Mouse (Mus musculus) midbrain, embryonic 16.5 days (tissue): ENCODE measurements around the gene Lama4. TPM values are rescaled to one million over a fixed set of nuclear protein-coding genes. Genes with fewer than 3 reads are reported as not detected.
A peak's percentile ranks its signal among the peaks of the same experiment; 100 is the strongest.

ENCODE experiments used
- ATAC-seq: fragments of 200-750 bp; cut with Nextera tagmentation; 2 replicates; pipeline ENCODE4 v1.8.0; 2017; ENCODE audit warnings: moderate TSS enrichment
- H3K27ac ChIP-seq: fragments of 300-500 bp; sonication (generic); 2 replicates; pipeline ENCODE4 v1.5.1; 2014; ENCODE audit warnings: mild to moderate bottlenecking, low read length, mixed read lengths
- H3K27me3 ChIP-seq: fragments of 300-500 bp; sonication (generic); 2 replicates; pipeline ENCODE4 v1.6.1; 2014; ENCODE audit warnings: low read depth, low read length, mixed read lengths; ENCODE audit not compliant: control insufficient read depth, insufficient read depth
- H3K36me3 ChIP-seq: fragments of 300-500 bp; sonication (generic); 2 replicates; pipeline ENCODE4 v1.6.1; 2014; ENCODE audit warnings: mild to moderate bottlenecking, low read length, moderate library complexity, mixed read lengths; ENCODE audit not compliant: control insufficient read depth, insufficient read depth
- H3K4me1 ChIP-seq: fragments of 300-500 bp; sonication (generic); 2 replicates; pipeline ENCODE4 v1.6.1; 2014; ENCODE audit warnings: mild to moderate bottlenecking, low read length, mixed read lengths; ENCODE audit not compliant: control insufficient read depth, insufficient read depth
- H3K4me2 ChIP-seq: fragments of 300-500 bp; sonication (generic); 2 replicates; pipeline ENCODE4 v1.6.1; 2014; ENCODE audit warnings: mild to moderate bottlenecking, low read length, mixed read lengths
- H3K4me3 ChIP-seq: fragments of 300-500 bp; sonication (generic); 2 replicates; pipeline ENCODE4 v1.5.1; 2014; ENCODE audit warnings: low read depth, mild to moderate bottlenecking, low read length, moderate library complexity, mixed read lengths
- H3K9ac ChIP-seq: fragments of 300-500 bp; sonication (generic); 2 replicates; pipeline ENCODE4 v1.6.1; 2014; ENCODE audit warnings: low read depth, low read length, mixed read lengths
- H3K9me3 ChIP-seq: fragments of 300-500 bp; sonication (generic); replicated peaks from 2 replicates; pipeline ENCODE4 v1.6.1; 2014; ENCODE audit warnings: mild to moderate bottlenecking, low read length, mixed read lengths; ENCODE audit not compliant: control insufficient read depth, poor library complexity, severe bottlenecking
- WGBS: fragments of 180-500 bp; shearing (Covaris S2); extraction: QIAGEN DNeasy Blood & Tissue Kit; methylation state at CpG from one replicate; pipeline ENCODE4 v1.1.7; 2014; 5-methylcytosine and 5-hydroxymethylcytosine counted together
- polyA plus RNA-seq: library from polyadenylated mRNA; unstranded; fragments of >200 nt; fragmentation: Nextera tagmentation; extraction: Ambion mirVana; gene quantifications from 2 replicates; pipeline ENCODE4 v1.2.1, GENCODE M21; 2015

Gene Lama4
- polyA plus RNA-seq, 1 experiment from 2014 or later = 15.9 TPM

DNA sequence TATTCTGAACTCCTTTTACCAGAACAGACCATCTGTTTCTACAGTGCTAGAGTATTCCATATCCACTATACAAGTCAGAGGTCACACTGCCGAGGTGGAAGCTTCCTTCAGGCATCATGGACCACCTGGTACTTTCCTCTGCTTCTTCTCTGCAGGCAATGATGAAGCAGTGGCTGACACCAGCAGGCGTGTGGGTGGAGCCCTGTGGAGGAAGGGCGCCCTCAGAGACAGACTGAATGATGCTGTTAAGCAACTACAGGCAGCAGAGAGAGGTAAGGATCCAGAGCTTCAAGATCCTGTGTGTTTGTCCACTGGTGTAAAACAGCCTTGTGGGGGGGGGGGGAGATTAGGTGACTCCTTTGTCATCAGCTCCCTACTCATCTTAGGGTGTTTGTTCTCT, 100.1 kb downstream of the Lama4 start:
- Histone ChIP-seq H3K9ac (no peak overlapping the region), H3K27me3 (no peaks in the 10 kb centered on the region), H3K9me3 (no peaks in the 10 kb centered on the region), H3K4me3 (no peak overlapping the region), H3K27ac (no peak overlapping the region), H3K36me3 (no peaks in the 10 kb centered on the region), H3K4me1 (no peaks in the 10 kb centered on the region), H3K4me2 (no peak overlapping the region)
- ATAC-seq = no peak
- 84% methylated on average over 3 of the region's 3 CpGs for WGBS

DNA sequence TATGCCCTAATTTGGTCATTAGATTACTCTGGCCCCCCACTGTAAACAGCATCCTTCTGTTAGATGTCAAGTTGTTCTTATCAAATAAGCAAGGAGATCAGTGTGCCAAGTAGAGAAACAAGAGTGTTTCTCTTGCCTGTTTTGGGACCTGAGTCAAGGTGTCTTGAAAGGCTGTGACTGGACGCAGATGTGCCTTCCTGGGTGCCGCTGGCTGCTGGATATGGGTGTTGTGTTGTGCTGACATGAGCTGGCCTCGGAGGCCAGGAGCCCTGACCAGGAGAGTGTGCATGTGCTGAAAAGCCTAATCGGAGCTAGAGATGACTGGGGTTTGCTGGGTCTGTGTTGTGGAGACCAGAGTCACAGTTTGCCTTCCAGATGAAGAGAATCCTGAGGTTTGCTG, 100.7 kb downstream of the Lama4 start:
- Histone ChIP-seq H3K9me3 (no peaks in the 10 kb centered on the region), H3K4me2 (no peak overlapping the region), H3K36me3 (no peaks in the 10 kb centered on the region), H3K27ac (no peak overlapping the region), H3K27me3 (no peaks in the 10 kb centered on the region), H3K4me3 (no peak overlapping the region), H3K4me1 (no peaks in the 10 kb centered on the region), H3K9ac (no peak overlapping the region)
- WGBS = 96% methylated on average over 4 of the region's 4 CpGs
- ATAC-seq = no peak

DNA sequence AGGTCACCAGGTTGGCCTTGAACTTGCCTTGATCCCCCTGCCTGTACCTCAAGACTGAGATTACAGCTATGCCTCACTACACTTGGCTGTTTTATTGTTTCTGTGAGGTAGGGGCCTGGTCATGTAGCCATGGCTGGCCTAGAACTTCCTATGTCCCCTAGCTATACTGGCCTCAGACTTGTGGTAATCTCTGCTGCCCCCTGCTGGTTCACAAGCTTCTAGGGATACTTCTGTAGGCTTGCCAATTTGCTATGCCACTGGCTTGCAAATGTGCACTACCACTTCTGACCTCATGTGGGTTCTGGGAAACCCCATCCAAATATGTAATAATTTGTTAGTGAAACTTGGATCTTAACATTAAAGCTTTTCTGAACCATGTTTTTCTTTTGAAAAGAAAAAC, 101.6 kb downstream of the Lama4 start:
- Histone ChIP-seq H3K4me2 (no peak overlapping the region), H3K27me3 (no peaks in the 10 kb centered on the region), H3K36me3 (no peaks in the 10 kb centered on the region), H3K4me1 (no peaks in the 10 kb centered on the region), H3K4me3 (no peak overlapping the region), H3K9ac (no peak overlapping the region), H3K27ac (no peak overlapping the region), H3K9me3 (no peaks in the 10 kb centered on the region)
- no peak for ATAC-seq

DNA sequence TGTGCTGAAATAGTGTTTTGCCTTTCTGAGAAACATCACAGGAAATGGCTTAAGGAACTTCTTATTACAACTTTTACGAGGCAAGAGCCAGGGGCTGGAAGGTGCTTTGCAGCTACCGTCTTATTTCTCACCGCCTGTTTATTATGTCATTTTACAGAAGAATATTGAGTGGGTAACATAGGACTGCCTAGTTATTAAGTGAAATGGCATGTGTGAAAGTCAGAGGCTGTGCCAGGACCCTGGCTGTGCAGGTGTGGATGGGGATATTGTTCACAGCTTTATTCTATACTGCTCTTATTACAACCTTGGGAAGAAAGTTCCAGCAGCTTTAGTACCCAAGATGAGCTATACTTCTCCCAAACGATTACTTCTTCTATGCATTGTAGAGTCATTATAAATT, 106.7 kb downstream of the Lama4 start:
- no peaks in the 10 kb centered on the region for H3K4me1 ChIP-seq
- no peaks in the 10 kb centered on the region for H3K9me3 ChIP-seq
- no peak overlapping the region for H3K4me3 ChIP-seq
- no peak overlapping the region for H3K4me2 ChIP-seq
- H3K27ac ChIP-seq = no peak overlapping the region
- 87% methylated on average over 4 of the region's 4 CpGs for WGBS
- ATAC-seq = no peak
- no peak overlapping the region for H3K9ac ChIP-seq
- H3K36me3 ChIP-seq = no peaks in the 10 kb centered on the region
- H3K27me3 ChIP-seq = no peaks in the 10 kb centered on the region

DNA sequence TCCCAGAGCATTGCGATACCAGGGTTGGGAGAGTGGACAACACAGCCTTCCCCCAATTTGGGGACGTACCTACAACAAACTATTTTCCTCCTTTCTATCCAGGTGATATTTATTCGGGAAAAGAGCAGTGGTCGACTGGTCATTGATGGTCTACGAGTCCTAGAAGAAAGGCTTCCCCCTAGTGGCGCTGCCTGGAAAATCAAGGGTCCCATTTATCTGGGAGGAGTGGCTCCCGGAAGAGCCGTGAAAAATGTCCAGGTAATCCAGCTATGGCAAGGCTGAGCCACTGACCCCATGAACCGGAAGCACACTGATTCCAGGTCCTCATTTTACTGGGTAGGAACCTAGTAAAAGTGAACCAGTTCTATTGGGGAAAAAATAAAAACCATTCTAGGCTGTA, 131.7 kb downstream of the Lama4 start:
- Histone ChIP-seq H3K27ac (no peak overlapping the region), H3K4me3 (no peak overlapping the region), H3K4me2 (no peak overlapping the region), H3K9me3 (no peaks in the 10 kb centered on the region), H3K36me3 (no peaks in the 10 kb centered on the region), H3K4me1 (no peaks in the 10 kb centered on the region), H3K27me3 (no peaks in the 10 kb centered on the region), H3K9ac (no peak overlapping the region)
- ATAC-seq = no peak
- WGBS = 83% methylated on average over 9 of the region's 9 CpGs

DNA sequence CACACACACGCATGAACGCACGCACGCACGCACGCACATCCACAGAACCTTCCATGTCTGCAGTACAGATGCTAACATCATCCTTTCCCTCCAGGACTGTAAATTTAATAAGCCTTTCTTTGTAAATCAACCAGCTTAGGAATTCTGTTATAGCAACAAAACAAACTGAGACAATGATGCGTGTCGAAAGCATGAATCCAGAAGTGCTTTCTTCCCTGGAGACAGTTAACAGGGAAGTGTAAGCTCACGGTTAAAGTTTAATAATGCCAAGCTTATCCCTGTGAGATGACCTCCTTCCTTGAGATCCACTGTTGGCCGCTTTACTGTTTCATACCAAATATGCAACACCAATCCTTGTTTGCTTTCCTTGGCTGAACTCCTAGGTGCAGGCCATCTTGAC, 133.4 kb downstream of the Lama4 start:
- ATAC-seq = no peak

DNA sequence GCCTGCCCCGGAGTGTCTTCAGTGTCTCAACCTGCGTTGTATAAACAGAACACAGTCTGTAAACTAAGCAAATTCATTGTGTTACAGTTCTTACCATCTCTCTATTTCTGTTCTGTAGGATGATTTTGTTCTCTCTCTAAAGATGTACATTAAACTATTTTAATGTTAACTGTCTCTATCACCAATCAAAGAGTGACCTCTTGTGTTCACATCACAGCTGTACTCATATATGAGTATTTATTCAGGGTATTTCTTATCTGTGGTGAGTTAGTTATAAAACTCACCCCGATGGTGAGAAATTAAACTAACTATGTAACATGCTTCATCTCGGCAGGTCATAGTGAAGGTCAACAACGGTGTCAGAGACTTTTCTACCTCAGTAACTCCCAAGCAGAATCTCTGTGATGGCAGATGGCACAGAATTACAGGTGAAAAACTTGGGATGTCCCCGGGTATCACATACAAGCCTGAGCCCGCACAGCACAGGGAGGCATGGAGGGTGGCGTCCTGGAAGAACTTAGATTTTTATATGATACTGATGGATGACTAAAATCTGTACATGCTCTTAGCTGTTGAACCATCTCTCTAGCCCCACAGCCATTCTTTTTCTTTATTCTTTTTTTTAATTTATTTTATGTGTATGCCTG, 139.6 kb downstream of the Lama4 start:
- no peak overlapping the region for H3K27ac ChIP-seq
- H3K4me2 ChIP-seq = no peak overlapping the region
- H3K9me3 ChIP-seq = no peaks in the 10 kb centered on the region
- H3K9ac ChIP-seq = no peak overlapping the region
- H3K27me3 ChIP-seq = no peaks in the 10 kb centered on the region
- 94% methylated on average over 8 of the region's 8 CpGs for WGBS
- H3K4me1 ChIP-seq = peaks cover 2% of the 10 kb centered on the region; the same call in 1 of the 2 replicates
- ATAC-seq = peak; percentile 63; the same call in 1 of the 2 replicates
- H3K4me3 ChIP-seq = no peak overlapping the region
- no peaks in the 10 kb centered on the region for H3K36me3 ChIP-seq

More for the DNA sequence above, 133.4 kb downstream of the Lama4 start:
- no peaks in the 10 kb centered on the region for H3K36me3 ChIP-seq
- H3K4me1 ChIP-seq = no peaks in the 10 kb centered on the region
- no peak overlapping the region for H3K4me3 ChIP-seq
- 93% methylated on average over 10 of the region's 10 CpGs for WGBS
- no peaks in the 10 kb centered on the region for H3K27me3 ChIP-seq
- H3K9me3 ChIP-seq = no peaks in the 10 kb centered on the region
- H3K4me2 ChIP-seq = no peak overlapping the region
- H3K27ac ChIP-seq = no peak overlapping the region
- H3K9ac ChIP-seq = no peak overlapping the region

DNA sequence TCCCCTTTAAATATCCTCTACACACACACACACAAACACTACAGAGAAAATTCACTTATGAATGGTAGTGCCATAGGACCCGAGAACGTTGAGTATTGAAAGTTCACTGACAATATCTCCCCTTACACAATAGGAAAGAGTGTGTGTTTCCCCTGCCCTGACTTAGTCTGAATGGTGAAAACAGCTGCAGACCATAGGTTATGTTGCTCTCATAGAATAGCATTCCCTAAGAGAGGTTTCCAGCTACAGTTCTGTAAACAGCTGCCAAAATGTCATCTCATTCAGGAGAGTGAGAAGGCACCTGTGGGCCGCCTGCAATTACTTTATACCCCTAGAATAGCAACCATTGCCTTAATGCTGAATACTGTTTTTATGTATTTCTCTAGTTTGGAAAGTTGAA, 141.1 kb downstream of the Lama4 start:
- WGBS = 44% methylated on average over 3 of the region's 3 CpGs
- ATAC-seq = no peak

DNA sequence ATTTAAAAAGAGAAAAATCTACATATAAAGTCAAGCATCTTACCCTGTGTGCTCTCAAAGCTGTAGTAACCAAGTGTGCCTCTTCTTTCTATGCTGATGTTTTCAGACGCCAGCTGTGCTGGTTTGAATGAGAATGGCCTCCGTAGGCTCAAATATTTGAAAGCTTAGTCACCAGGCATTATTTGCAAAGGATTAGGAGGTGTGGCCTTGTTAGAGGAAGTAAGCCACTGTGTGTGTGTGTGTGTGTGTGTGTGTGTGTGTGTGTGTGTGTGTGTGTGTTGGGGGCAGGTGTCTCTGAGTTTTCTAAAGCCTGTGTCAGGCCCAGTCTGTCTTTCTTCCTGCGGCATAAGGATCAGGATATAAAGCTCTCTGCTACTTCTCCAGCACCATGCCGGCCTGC, 141.6 kb downstream of the Lama4 start:
- Histone ChIP-seq H3K4me2 (no peak overlapping the region), H3K9ac (no peak overlapping the region), H3K27ac (no peak overlapping the region), H3K4me1 (peaks cover 2% of the 10 kb centered on the region; the same call in 1 of the 2 replicates), H3K36me3 (no peaks in the 10 kb centered on the region), H3K27me3 (no peaks in the 10 kb centered on the region), H3K4me3 (no peak overlapping the region), H3K9me3 (no peaks in the 10 kb centered on the region; the same call in 1 of the 2 replicates)
- 20% methylated on average over 4 of the region's 4 CpGs for WGBS
- no peak for ATAC-seq

More for the DNA sequence above, 141.1 kb downstream of the Lama4 start:
- Histone ChIP-seq H3K9me3 (no peaks in the 10 kb centered on the region; the same call in 1 of the 2 replicates), H3K36me3 (no peaks in the 10 kb centered on the region), H3K27ac (no peak overlapping the region), H3K4me1 (peaks cover 2% of the 10 kb centered on the region; the same call in 1 of the 2 replicates), H3K4me2 (no peak overlapping the region), H3K9ac (no peak overlapping the region), H3K27me3 (no peaks in the 10 kb centered on the region), H3K4me3 (no peak overlapping the region)
